13 mouse cellular contexts compared by ENCODE assay signal in the genomic region with DNA sequence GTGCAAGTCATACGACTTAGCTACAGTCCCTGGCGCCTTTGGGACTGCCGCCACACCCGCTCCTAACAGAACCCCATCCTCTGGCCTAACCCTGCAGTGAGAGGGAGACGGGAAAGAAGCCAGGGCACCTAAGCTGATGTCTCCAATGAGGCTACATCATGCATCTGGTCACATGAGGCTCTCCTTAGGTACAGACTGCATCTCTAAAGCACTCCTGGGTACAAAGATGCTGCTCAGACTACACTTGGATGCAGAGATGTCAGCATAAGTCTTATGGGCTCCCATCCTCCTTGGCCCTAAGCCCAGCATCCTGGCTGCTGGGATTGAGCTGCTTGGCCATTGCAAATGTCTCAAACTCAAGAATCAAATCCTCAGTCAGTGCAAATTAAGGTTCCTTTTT.
"Had no signal": no experiment of that assay in that cellular context is flagged by ENCODE, and none has a peak within 500 bp of the region (broad histone marks: within the 10 kb centered on the region; RNA-seq: fewer than 3 reads in every experiment).

No protein-coding gene starts in this region.

- DNase-seq: kidney, postnatal 14 days; lung, adult 2 months; lung, postnatal 36 days; right cerebral cortex, postnatal 25 days; thymus, adult 18-20 months; thymus, postnatal 14 days had no signal

- H3K9me3 ChIP-seq: kidney, embryonic 15.5 days; limb, embryonic 15.5 days; midbrain, embryonic 12.5 days had no signal

- H3K36me3 ChIP-seq: midbrain, embryonic 12.5 days had no signal

- H3K27ac ChIP-seq: kidney, embryonic 15.5 days; left cerebral cortex, adult 2 months; limb, embryonic 15.5 days; liver, embryonic 14.5 days; midbrain, embryonic 12.5 days had no signal

- H3K27me3 ChIP-seq: kidney, embryonic 15.5 days; limb, embryonic 15.5 days; midbrain, embryonic 12.5 days had no signal

- ATAC-seq: lung, postnatal 0 days; midbrain, embryonic 16.5 days had no signal

- H3K4me3 ChIP-seq: kidney, embryonic 15.5 days; left cerebral cortex, adult 2 months; limb, embryonic 15.5 days; midbrain, embryonic 12.5 days had no signal

- H3K4me1 ChIP-seq: kidney, embryonic 15.5 days; midbrain, embryonic 12.5 days had no signal
